Mouse (Mus musculus) spleen, adult 2 months (tissue): ENCODE measurements around the gene Ncam2. TPM values are rescaled to one million over a fixed set of nuclear protein-coding genes. Genes with fewer than 3 reads are reported as not detected.

Experiments used
- DNase-seq, 2 experiments: peaks; one replicate each; pipeline versions ENCODE4 v3.0.0 to v3.0.0-alpha.2; 2012 to 2021; ENCODE audit warnings: low spot score in 2 of 2, low read depth in 1 of 2
- H3K27ac ChIP-seq: fragments of 200-500 bp; 2 replicates; pipeline ENCODE4 v1.5.1; 2012; ENCODE audit warnings: low read length, inconsistent platforms; ENCODE audit not compliant: insufficient read depth
- H3K27me3 ChIP-seq: fragments of 200-500 bp; 2 replicates; pipeline ENCODE4 v1.6.1; 2012; ENCODE audit warnings: mild to moderate bottlenecking, moderate library complexity, low read length, inconsistent platforms; ENCODE audit not compliant: control insufficient read depth, insufficient read depth
- H3K36me3 ChIP-seq: fragments of 200-500 bp; 2 replicates; pipeline ENCODE4 v1.6.1; 2012; ENCODE audit warnings: mild to moderate bottlenecking, low read length, inconsistent platforms; ENCODE audit not compliant: control insufficient read depth, insufficient read depth
- H3K4me1 ChIP-seq: fragments of 200-500 bp; 2 replicates; pipeline ENCODE4 v1.6.1; 2011; ENCODE audit warnings: inconsistent platforms; ENCODE audit not compliant: control insufficient read depth, insufficient read depth, insufficient read length
- H3K4me3 ChIP-seq: fragments of 200-500 bp; 2 replicates; pipeline ENCODE4 v1.5.1; 2011; ENCODE audit warnings: mild to moderate bottlenecking, inconsistent platforms; ENCODE audit not compliant: insufficient read depth, insufficient read length; ENCODE audit errors: extremely low read depth
- CTCF ChIP-seq: fragments of 200-500 bp; IDR thresholded peaks from 2 replicates; pipeline ENCODE4 v1.5.1; 2011; ENCODE audit warnings: mild to moderate bottlenecking, inconsistent platforms; ENCODE audit not compliant: insufficient read depth, insufficient read length, insufficient replicate concordance; ENCODE audit errors: extremely low read depth
- POLR2A ChIP-seq: fragments of 200-500 bp; IDR thresholded peaks from 2 replicates; pipeline ENCODE4 v1.6.1; 2011; ENCODE audit warnings: low read depth, low read length, inconsistent platforms
- WGBS: fragments of 180-500 bp; shearing (Covaris S2); methylation state at CpG from one replicate; pipeline ENCODE4 v1.1.7; 2018; 5-methylcytosine and 5-hydroxymethylcytosine counted together
- polyA plus RNA-seq: library from polyadenylated mRNA; depleted of rRNA; stranded (reverse); fragments of >200 nt; gene quantifications from 2 replicates; pipeline ENCODE4 v1.2.3, GENCODE M21; 2012; rRNA removed

The Ncam2 gene
- not detected in 2 replicates for polyA plus RNA-seq

DNA sequence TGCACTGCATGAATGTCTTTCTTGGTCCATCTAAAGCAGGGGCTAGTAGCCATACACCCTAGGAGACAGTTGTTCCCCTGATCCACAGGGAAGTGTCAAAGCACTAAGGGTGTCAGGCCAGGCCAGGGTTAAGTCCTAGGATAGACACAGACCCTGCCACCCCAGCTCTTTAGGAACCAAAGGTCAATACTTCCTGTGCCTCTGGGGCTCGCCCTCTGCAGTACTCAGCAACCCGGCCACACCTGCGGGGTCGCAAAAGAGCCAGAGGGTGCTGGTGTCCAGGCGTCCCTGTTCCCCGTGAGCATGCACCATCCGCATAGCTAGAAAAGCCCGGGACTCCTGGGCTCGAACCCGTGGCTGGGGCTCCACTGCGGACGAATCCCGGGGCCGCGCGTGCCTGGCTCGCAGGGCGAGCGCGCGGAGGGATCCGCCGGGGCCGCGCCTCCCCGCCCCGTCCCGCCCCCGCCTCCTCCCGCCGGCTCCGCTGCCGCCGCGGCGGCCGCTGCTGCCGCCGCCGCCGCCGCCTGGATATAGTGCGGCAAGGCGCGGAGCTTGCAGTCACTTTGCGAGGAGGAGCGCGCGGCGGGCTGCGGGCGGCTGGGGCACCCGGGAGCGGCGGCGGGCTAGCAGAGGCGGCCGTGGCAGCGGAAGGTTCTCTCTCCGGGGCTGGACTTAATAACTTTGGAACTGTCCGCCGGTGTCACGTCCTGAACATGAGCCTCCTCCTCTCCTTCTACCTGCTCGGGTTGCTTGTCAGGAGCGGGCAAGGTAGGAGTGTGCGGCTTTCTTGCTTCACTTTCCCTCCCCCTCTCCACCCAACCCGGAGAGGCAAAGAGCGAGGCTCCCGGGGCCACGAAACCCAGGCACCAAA lies at the start of gene Ncam2:
Gene Ncam2, plus strand, starts transcription at position 497 of the 871 bp plus-strand sequence.
- no peak within 1 kb of the TSS for H3K27ac ChIP-seq
- H3K27me3 ChIP-seq, result no peaks in the 10 kb centered on the region
- no peaks in the 10 kb centered on the region for H3K4me1 ChIP-seq
- no peak for DNase-seq
- no peak for TF ChIP-seq CTCF
- no peak for TF ChIP-seq POLR2A
- H3K4me3 ChIP-seq, result peak within 1 kb of the TSS; percentile 6; the same call in 1 of the 2 replicates
- 3% methylated on average over 55 of the region's 70 CpGs for WGBS
- H3K36me3 ChIP-seq, result no peaks in the 10 kb centered on the region

DNA sequence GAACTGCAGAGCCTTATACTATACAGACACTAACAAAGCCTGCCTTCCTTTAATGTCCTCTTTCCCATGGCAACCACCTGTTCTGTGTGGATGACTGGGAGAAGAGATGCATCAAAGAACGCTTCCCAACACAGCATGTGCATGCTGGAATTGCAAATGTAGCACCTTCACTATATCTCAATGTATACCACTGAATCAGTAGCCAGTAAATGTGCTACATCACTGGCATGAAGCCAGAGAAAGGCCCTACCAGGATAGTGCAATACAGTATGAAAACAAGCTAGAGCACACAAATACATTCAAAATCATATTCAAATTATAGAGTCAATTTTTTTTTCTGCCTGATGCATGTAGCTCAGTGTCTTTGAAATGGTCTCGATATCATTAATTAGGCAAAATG lies 29.7 kb upstream of the Ncam2 start:
- Histone ChIP-seq H3K27ac (no peak overlapping the region), H3K27me3 (no peaks in the 10 kb centered on the region), H3K36me3 (no peaks in the 10 kb centered on the region), H3K4me1 (no peaks in the 10 kb centered on the region), H3K4me3 (no peak overlapping the region)
- WGBS, result 84% methylated on average over 2 of the region's 2 CpGs
- DNase-seq, result no peak
- TF ChIP-seq POLR2A (no peak), CTCF (no peak)

DNA sequence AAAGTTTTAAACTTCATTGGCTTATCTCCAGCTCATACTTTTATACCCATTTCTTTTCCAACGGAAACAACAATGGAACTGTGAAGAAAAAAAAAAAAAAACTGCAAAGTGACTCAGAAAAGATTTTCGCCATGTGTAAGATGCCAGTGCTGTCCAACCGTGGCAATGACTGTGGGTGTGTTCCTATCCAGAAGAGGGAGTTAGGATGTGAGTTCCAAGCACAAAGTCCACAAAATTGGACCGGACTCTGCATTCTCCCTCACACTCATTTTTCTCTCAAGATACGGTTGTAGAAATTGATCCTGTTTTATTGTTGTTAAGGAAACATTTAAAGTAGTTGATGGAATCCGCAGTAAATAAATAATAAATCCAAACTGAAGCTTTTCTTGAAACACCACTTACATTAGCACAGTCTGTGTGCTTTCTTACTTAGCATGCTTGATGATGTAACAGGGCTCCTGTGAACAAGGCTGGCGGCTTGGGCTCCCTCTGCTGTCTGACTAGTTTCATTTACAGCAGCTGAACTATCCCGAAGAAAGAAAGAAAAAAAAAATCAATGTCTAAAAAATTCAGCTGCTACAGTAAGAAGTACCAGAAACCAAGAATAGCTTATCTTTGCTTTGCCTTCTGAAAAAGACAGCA lies 25.1 kb upstream of the Ncam2 start:
- H3K27me3 ChIP-seq, result no peaks in the 10 kb centered on the region
- TF ChIP-seq POLR2A (no peak), CTCF (no peak)
- H3K27ac ChIP-seq, result no peak overlapping the region
- no peaks in the 10 kb centered on the region for H3K4me1 ChIP-seq
- WGBS, result 52% methylated on average over 8 of the region's 8 CpGs
- H3K36me3 ChIP-seq, result no peaks in the 10 kb centered on the region
- no peak for DNase-seq
- H3K4me3 ChIP-seq, result no peak overlapping the region

DNA sequence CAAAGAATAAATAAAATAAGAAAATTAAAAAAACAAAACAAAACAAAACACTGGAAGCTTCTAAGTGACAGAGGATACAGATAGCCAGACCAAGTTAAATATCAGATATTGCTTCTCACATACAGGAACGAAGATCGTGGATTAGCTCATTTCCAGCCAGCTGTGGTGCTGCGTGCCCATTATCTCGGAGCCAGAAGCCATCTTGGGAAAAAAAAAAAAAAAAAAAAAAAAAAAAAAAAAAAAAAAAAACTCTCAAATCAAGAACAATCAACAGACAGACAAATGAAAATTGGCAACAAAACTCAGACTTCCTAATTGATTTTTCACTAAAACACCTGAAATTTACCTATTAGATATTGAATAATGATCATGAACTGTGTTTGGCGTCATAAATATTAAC lies 20.7 kb upstream of the Ncam2 start:
- TF ChIP-seq POLR2A (no peak), CTCF (no peak)
- H3K4me3 ChIP-seq, result no peak overlapping the region
- H3K27me3 ChIP-seq, result no peaks in the 10 kb centered on the region
- H3K27ac ChIP-seq, result no peak overlapping the region
- H3K36me3 ChIP-seq, result no peaks in the 10 kb centered on the region
- DNase-seq, result no peak
- WGBS, result 87% methylated on average over 5 of the region's 5 CpGs
- H3K4me1 ChIP-seq, result no peaks in the 10 kb centered on the region

DNA sequence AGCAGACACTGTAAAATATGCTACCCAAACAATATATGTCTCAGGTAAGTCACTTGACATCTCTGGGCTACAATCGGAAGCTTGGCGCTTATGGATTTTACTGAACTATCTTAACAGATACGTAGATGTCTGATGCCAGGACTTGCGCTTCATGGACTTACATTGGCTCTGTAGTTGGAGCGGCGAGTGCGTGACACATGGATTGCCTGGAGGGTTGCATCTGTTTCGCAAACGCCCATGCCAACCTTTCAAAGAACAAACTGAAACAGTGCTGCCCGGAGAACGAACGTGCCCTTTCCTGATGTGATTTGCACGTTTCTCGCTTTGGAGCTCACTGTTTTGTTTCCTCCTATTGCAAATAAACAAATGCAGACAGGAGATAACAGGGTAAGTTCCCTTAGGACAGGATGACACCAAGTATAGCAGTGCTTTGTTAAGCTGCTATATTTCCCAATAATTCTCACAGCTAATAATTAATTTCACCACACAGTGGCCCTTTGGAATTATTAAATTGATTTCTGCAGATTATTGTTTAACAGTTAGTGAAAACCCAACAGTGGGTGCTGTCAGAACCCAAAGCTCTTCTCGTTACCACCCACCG lies 12.8 kb upstream of the Ncam2 start:
- no peak for TF ChIP-seq POLR2A
- no peak for TF ChIP-seq CTCF

DNA sequence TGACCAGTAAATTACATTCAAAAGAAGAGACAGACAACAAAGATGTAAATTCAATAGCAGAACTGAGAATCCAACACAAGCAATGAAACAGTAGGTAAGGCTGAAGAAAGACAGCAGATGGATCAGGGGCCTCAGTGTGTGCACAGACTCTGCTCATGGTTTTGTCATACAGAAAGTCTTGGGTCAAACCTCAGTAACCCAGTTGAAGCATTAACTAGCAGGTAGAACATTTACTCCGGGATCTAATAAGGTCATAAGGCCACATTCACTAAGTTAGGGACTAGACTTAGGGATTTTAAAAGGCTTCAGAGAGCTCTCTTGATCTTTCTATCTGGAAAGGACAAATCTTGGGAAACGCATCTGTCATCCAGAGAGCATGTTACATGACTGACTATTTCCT lies 8.9 kb upstream of the Ncam2 start:
- Histone ChIP-seq H3K4me1 (no peaks in the 10 kb centered on the region), H3K27me3 (no peaks in the 10 kb centered on the region), H3K27ac (no peak overlapping the region), H3K4me3 (no peak overlapping the region), H3K36me3 (no peaks in the 10 kb centered on the region)
- TF ChIP-seq POLR2A (no peak), CTCF (no peak)
- DNase-seq, result no peak
- WGBS, result 89% methylated on average over 2 of the region's 2 CpGs

More for the DNA sequence above, 12.8 kb upstream of the Ncam2 start:
- no peak for DNase-seq
- Histone ChIP-seq H3K27ac (no peak overlapping the region), H3K27me3 (no peaks in the 10 kb centered on the region), H3K4me3 (no peak overlapping the region), H3K4me1 (no peaks in the 10 kb centered on the region), H3K36me3 (no peaks in the 10 kb centered on the region)
- WGBS, result 88% methylated on average over 16 of the region's 16 CpGs
